Mouse (Mus musculus) right cerebral cortex, postnatal 14 days (tissue): ENCODE data around the gene Abhd12.

Experiments
- DNase-seq: peaks from one replicate; pipeline ENCODE4 v3.0.0; 2022

The Abhd12 gene

GRCm38 (mm10) chr2:150847436-150847995 is 57.0 kb downstream of the Abhd12 start:
- no peak for DNase-seq

- no peak for DNase-seq
Measured at GRCm38 (mm10) chr2:150844798-150845197, 59.7 kb downstream of the Abhd12 start.

- DNase-seq: no peak
Measured at GRCm38 (mm10) chr2:150842049-150842461, 62.5 kb downstream of the Abhd12 start.

GRCm38 (mm10) chr2:150841109-150841508 is 63.4 kb downstream of the Abhd12 start:
- no peak for DNase-seq

GRCm38 (mm10) chr2:150839686-150840471 is 64.7 kb downstream of the Abhd12 start:
- no peak for DNase-seq

- no peak for DNase-seq
Measured at GRCm38 (mm10) chr2:150837781-150838180, 66.8 kb downstream of the Abhd12 start.

GRCm38 (mm10) chr2:150836906-150837305 is 67.6 kb downstream of the Abhd12 start:
- DNase-seq: no peak

- no peak for DNase-seq
Measured at GRCm38 (mm10) chr2:150835975-150836374, 68.6 kb downstream of the Abhd12 start.

- DNase-seq: no peak
Measured at GRCm38 (mm10) chr2:150834616-150835015, 69.9 kb downstream of the Abhd12 start.

GRCm38 (mm10) chr2:150832029-150832428 is 72.5 kb downstream of the Abhd12 start:
- DNase-seq: no peak

GRCm38 (mm10) chr2:150830911-150831441 is 73.6 kb downstream of the Abhd12 start:
- DNase-seq: no peak

- no peak for DNase-seq
Measured at GRCm38 (mm10) chr2:150830011-150830410, 74.5 kb downstream of the Abhd12 start.

GRCm38 (mm10) chr2:150828654-150829053 is 75.9 kb downstream of the Abhd12 start:
- no peak for DNase-seq

- DNase-seq: no peak
Measured at GRCm38 (mm10) chr2:150828164-150828563, 76.4 kb downstream of the Abhd12 start.

- no peak for DNase-seq
Measured at GRCm38 (mm10) chr2:150826426-150826825, 78.1 kb downstream of the Abhd12 start.

GRCm38 (mm10) chr2:150822987-150823386 is 81.6 kb downstream of the Abhd12 start:
- no peak for DNase-seq

- DNase-seq: no peak
Measured at GRCm38 (mm10) chr2:150820720-150821119, 83.8 kb downstream of the Abhd12 start.

- no peak for DNase-seq
Measured at GRCm38 (mm10) chr2:150818742-150819141, 85.8 kb downstream of the Abhd12 start.

GRCm38 (mm10) chr2:150816676-150817402 is 87.7 kb downstream of the Abhd12 start:
- DNase-seq: no peak

GRCm38 (mm10) chr2:150812816-150813215 is 91.7 kb downstream of the Abhd12 start:
- no peak for DNase-seq

- DNase-seq: no peak
Measured at GRCm38 (mm10) chr2:150810603-150811002, 93.9 kb downstream of the Abhd12 start.

GRCm38 (mm10) chr2:150808812-150809211 is 95.7 kb downstream of the Abhd12 start:
- no peak for DNase-seq

GRCm38 (mm10) chr2:150808381-150808780 is 96.2 kb downstream of the Abhd12 start:
- no peak for DNase-seq

- DNase-seq: no peak
Measured at GRCm38 (mm10) chr2:150803035-150803434, 101.5 kb downstream of the Abhd12 start.
